Mouse (Mus musculus) limb, embryonic 15.5 days (tissue): ENCODE data around the gene Rbms3. TPM values are rescaled to one million over a fixed set of nuclear protein-coding genes. Genes with fewer than 3 reads are reported as not detected.

Source experiments
- ATAC-seq: fragments of 200-750 bp; cut with Nextera tagmentation; 2 replicates; pipeline ENCODE4 v1.8.0; 2017; ENCODE audit warnings: low read depth, moderate TSS enrichment; ENCODE audit not compliant: insufficient number of reproducible peaks, low FRiP score, low TSS enrichment
- H3K27ac ChIP-seq: fragments of 300-500 bp; sonication (generic); 2 replicates; pipeline ENCODE4 v1.5.1; 2015; ENCODE audit warnings: moderate library complexity, mild to moderate bottlenecking, inconsistent platforms
- H3K27me3 ChIP-seq: fragments of 300-500 bp; sonication (generic); 2 replicates; pipeline ENCODE4 v1.6.1; 2015; ENCODE audit warnings: inconsistent platforms
- H3K36me3 ChIP-seq: fragments of 300-500 bp; sonication (generic); 2 replicates; pipeline ENCODE4 v1.6.1; 2015; ENCODE audit warnings: inconsistent platforms
- H3K4me1 ChIP-seq: fragments of 300-500 bp; sonication (generic); 2 replicates; pipeline ENCODE4 v1.6.1; 2015; ENCODE audit warnings: inconsistent platforms
- H3K4me2 ChIP-seq: fragments of 300-500 bp; sonication (generic); 2 replicates; pipeline ENCODE4 v1.6.1; 2015; ENCODE audit warnings: mild to moderate bottlenecking, inconsistent platforms
- H3K4me3 ChIP-seq: fragments of 300-500 bp; sonication (generic); 2 replicates; pipeline ENCODE4 v1.5.1; 2015; ENCODE audit warnings: mild to moderate bottlenecking, inconsistent platforms
- H3K9ac ChIP-seq: fragments of 300-500 bp; sonication (generic); 2 replicates; pipeline ENCODE4 v1.6.1; 2015; ENCODE audit warnings: inconsistent platforms
- H3K9me3 ChIP-seq: fragments of 300-500 bp; sonication (generic); 2 replicates; pipeline ENCODE4 v1.6.1; 2016; ENCODE audit warnings: inconsistent platforms
- WGBS: fragments of 180-500 bp; shearing (Covaris S2); methylation state at CpG from one replicate; pipeline ENCODE4 v1.1.7; 2015; 5-methylcytosine and 5-hydroxymethylcytosine counted together
- polyA plus RNA-seq: library from polyadenylated mRNA; unstranded; fragments of >200 nt; fragmentation: Nextera tagmentation; extraction: Ambion mirVana; gene quantifications from 2 replicates; pipeline ENCODE4 v1.2.1, GENCODE M21; 2015

Gene Rbms3
- polyA plus RNA-seq, 1 experiment from 2014 or later: 99.4 TPM

GRCm38 (mm10) chr9:116923151-116923550 is 706.6 kb downstream of the Rbms3 start:
- peaks cover 25% of the 10 kb centered on the region for H3K4me1 ChIP-seq

GRCm38 (mm10) chr9:116922561-116922960 is 707.2 kb downstream of the Rbms3 start:
- no peak overlapping the region for H3K27ac ChIP-seq
- H3K9ac ChIP-seq: no peak overlapping the region
- H3K4me1 ChIP-seq: peaks cover 27% of the 10 kb centered on the region
- H3K36me3 ChIP-seq: no peaks in the 10 kb centered on the region
- no peak for ATAC-seq
- WGBS: 56% methylated on average over 3 of the region's 3 CpGs
- H3K27me3 ChIP-seq: no peaks in the 10 kb centered on the region
- no peaks in the 10 kb centered on the region for H3K9me3 ChIP-seq
- no peak overlapping the region for H3K4me3 ChIP-seq
- no peak overlapping the region for H3K4me2 ChIP-seq

More at GRCm38 (mm10) chr9:116923151-116923550, 706.6 kb downstream of the Rbms3 start:
- 0 out of 2 replicates have a peak, but pooled peaks have one; percentile 37 for ATAC-seq
- WGBS: 33% methylated on average over 8 of the region's 8 CpGs
- Histone ChIP-seq H3K9me3 (no peaks in the 10 kb centered on the region), H3K36me3 (no peaks in the 10 kb centered on the region), H3K27me3 (no peaks in the 10 kb centered on the region), H3K4me3 (no peak overlapping the region), H3K4me2 (no peak overlapping the region), H3K27ac (peak overlapping the region; percentile 62; the same call in 1 of the 2 replicates), H3K9ac (no peak overlapping the region)

GRCm38 (mm10) chr9:116919441-116920019 is 710.2 kb downstream of the Rbms3 start:
- no peaks in the 10 kb centered on the region for H3K27me3 ChIP-seq
- 43% methylated on average over 12 of the region's 12 CpGs for WGBS
- H3K4me2 ChIP-seq: no peak overlapping the region
- no peaks in the 10 kb centered on the region for H3K36me3 ChIP-seq
- H3K4me1 ChIP-seq: peaks cover 30% of the 10 kb centered on the region
- H3K9me3 ChIP-seq: no peaks in the 10 kb centered on the region
- no peak overlapping the region for H3K9ac ChIP-seq
- no peak for ATAC-seq
- H3K27ac ChIP-seq: no peak overlapping the region
- no peak overlapping the region for H3K4me3 ChIP-seq

GRCm38 (mm10) chr9:116912493-116912847 is 717.2 kb downstream of the Rbms3 start:
- H3K9ac ChIP-seq: no peak overlapping the region
- H3K36me3 ChIP-seq: no peaks in the 10 kb centered on the region
- H3K4me1 ChIP-seq: peaks cover 27% of the 10 kb centered on the region
- 27% methylated on average over 3 of the region's 3 CpGs for WGBS
- no peaks in the 10 kb centered on the region for H3K9me3 ChIP-seq
- no peak overlapping the region for H3K4me3 ChIP-seq
- H3K27ac ChIP-seq: peak overlapping the region; percentile 68
- no peaks in the 10 kb centered on the region for H3K27me3 ChIP-seq
- H3K4me2 ChIP-seq: no peak overlapping the region
- no peak for ATAC-seq

GRCm38 (mm10) chr9:116911781-116912492 is 717.8 kb downstream of the Rbms3 start:
- Histone ChIP-seq H3K4me1 (peaks cover 27% of the 10 kb centered on the region), H3K9ac (no peak overlapping the region), H3K9me3 (no peaks in the 10 kb centered on the region), H3K36me3 (no peaks in the 10 kb centered on the region), H3K4me3 (no peak overlapping the region), H3K27me3 (no peaks in the 10 kb centered on the region), H3K27ac (peak overlapping the region; percentile 68), H3K4me2 (no peak overlapping the region)
- WGBS: 13% methylated on average over 2 of the region's 2 CpGs
- ATAC-seq: no peak

GRCm38 (mm10) chr9:116909511-116909910 is 720.2 kb downstream of the Rbms3 start:
- no peaks in the 10 kb centered on the region for H3K36me3 ChIP-seq
- 66% methylated on average over 4 of the region's 4 CpGs for WGBS
- peaks cover 24% of the 10 kb centered on the region for H3K4me1 ChIP-seq
- no peak overlapping the region for H3K9ac ChIP-seq
- H3K4me3 ChIP-seq: no peak overlapping the region
- H3K9me3 ChIP-seq: no peaks in the 10 kb centered on the region
- H3K27ac ChIP-seq: no peak overlapping the region
- no peak for ATAC-seq
- no peak overlapping the region for H3K4me2 ChIP-seq
- no peaks in the 10 kb centered on the region for H3K27me3 ChIP-seq

- Histone ChIP-seq H3K9ac (no peak overlapping the region), H3K4me1 (peaks cover 29% of the 10 kb centered on the region), H3K4me3 (no peak overlapping the region), H3K9me3 (no peaks in the 10 kb centered on the region), H3K27ac (no peak overlapping the region), H3K27me3 (no peaks in the 10 kb centered on the region), H3K36me3 (no peaks in the 10 kb centered on the region), H3K4me2 (no peak overlapping the region)
- no peak for ATAC-seq
- 63% methylated on average over 4 of the region's 4 CpGs for WGBS
Measured at GRCm38 (mm10) chr9:116906955-116907354, 722.8 kb downstream of the Rbms3 start.

- Histone ChIP-seq H3K36me3 (no peaks in the 10 kb centered on the region), H3K4me1 (peaks cover 26% of the 10 kb centered on the region; the same call in 1 of the 2 replicates), H3K9ac (no peak overlapping the region), H3K27me3 (no peaks in the 10 kb centered on the region), H3K4me3 (no peak overlapping the region), H3K4me2 (no peak overlapping the region), H3K27ac (no peak overlapping the region), H3K9me3 (no peaks in the 10 kb centered on the region)
- no peak for ATAC-seq
- 80% methylated on average over 2 of the region's 2 CpGs for WGBS
Measured at GRCm38 (mm10) chr9:116905646-116906045, 724.1 kb downstream of the Rbms3 start.

- no peak overlapping the region for H3K4me2 ChIP-seq
- no peaks in the 10 kb centered on the region for H3K27me3 ChIP-seq
- H3K9ac ChIP-seq: no peak overlapping the region
- peaks cover 22% of the 10 kb centered on the region; the same call in 1 of the 2 replicates for H3K4me1 ChIP-seq
- no peaks in the 10 kb centered on the region for H3K36me3 ChIP-seq
- WGBS: 8% methylated on average over 11 of the region's 11 CpGs
- ATAC-seq: no peak
- no peaks in the 10 kb centered on the region for H3K9me3 ChIP-seq
- H3K4me3 ChIP-seq: no peak overlapping the region
- peak overlapping the region; percentile 43; the same call in 1 of the 2 replicates for H3K27ac ChIP-seq
Measured at GRCm38 (mm10) chr9:116903304-116903993, 726.3 kb downstream of the Rbms3 start.

GRCm38 (mm10) chr9:116899403-116899802 is 730.3 kb downstream of the Rbms3 start:
- H3K4me3 ChIP-seq: no peak overlapping the region
- no peak overlapping the region for H3K9ac ChIP-seq
- H3K27ac ChIP-seq: no peak overlapping the region
- H3K27me3 ChIP-seq: no peaks in the 10 kb centered on the region
- ATAC-seq: no peak
- H3K4me1 ChIP-seq: peaks cover 17% of the 10 kb centered on the region; the same call in 1 of the 2 replicates
- H3K9me3 ChIP-seq: no peaks in the 10 kb centered on the region
- no peak overlapping the region for H3K4me2 ChIP-seq
- 68% methylated on average over 15 of the region's 15 CpGs for WGBS
- H3K36me3 ChIP-seq: no peaks in the 10 kb centered on the region

GRCm38 (mm10) chr9:116886973-116887680 is 742.6 kb downstream of the Rbms3 start:
- Histone ChIP-seq H3K36me3 (no peaks in the 10 kb centered on the region), H3K9me3 (no peaks in the 10 kb centered on the region), H3K9ac (no peak overlapping the region), H3K4me3 (no peak overlapping the region), H3K4me2 (no peak overlapping the region), H3K27ac (no peak overlapping the region), H3K4me1 (no peaks in the 10 kb centered on the region), H3K27me3 (no peaks in the 10 kb centered on the region)
- no peak for ATAC-seq
- WGBS: 78% methylated on average over 9 of the region's 9 CpGs
